Mouse (Mus musculus) neural tube, embryonic 12.5 days (tissue): ENCODE measurements around the gene Wnk2. TPM values are rescaled to one million over a fixed set of nuclear protein-coding genes. Genes with fewer than 3 reads are reported as not detected.

Experiments used
- ATAC-seq: fragments of 200-750 bp; cut with Nextera tagmentation; 2 replicates; pipeline ENCODE4 v1.8.0; 2017; ENCODE audit warnings: low read depth, mild to moderate bottlenecking, moderate TSS enrichment, moderate library complexity; ENCODE audit not compliant: low FRiP score
- H3K27ac ChIP-seq: fragments of 300-500 bp; sonication (generic); 2 replicates; pipeline ENCODE4 v1.5.1; 2016
- H3K27me3 ChIP-seq: fragments of 300-500 bp; sonication (generic); replicated peaks from 2 replicates; pipeline ENCODE4 v1.6.1; 2016; ENCODE audit warnings: mild to moderate bottlenecking
- H3K36me3 ChIP-seq: fragments of 300-500 bp; sonication (generic); 2 replicates; pipeline ENCODE4 v1.6.1; 2016; ENCODE audit warnings: mild to moderate bottlenecking
- H3K4me1 ChIP-seq: fragments of 300-500 bp; sonication (generic); 2 replicates; pipeline ENCODE4 v1.6.1; 2016
- H3K4me2 ChIP-seq: fragments of 300-500 bp; sonication (generic); replicated peaks from 2 replicates; pipeline ENCODE4 v1.6.1; 2016; ENCODE audit warnings: mild to moderate bottlenecking
- H3K4me3 ChIP-seq: fragments of 300-500 bp; sonication (generic); 2 replicates; pipeline ENCODE4 v1.5.1; 2016
- H3K9ac ChIP-seq: fragments of 300-500 bp; sonication (generic); 2 replicates; pipeline ENCODE4 v1.6.1; 2016; ENCODE audit warnings: mild to moderate bottlenecking
- H3K9me3 ChIP-seq: fragments of 300-500 bp; sonication (generic); 2 replicates; pipeline ENCODE4 v1.6.1; 2016; ENCODE audit warnings: mild to moderate bottlenecking
- WGBS: fragments of 180-500 bp; shearing (Covaris S2); methylation state at CpG from one replicate; pipeline ENCODE4 v1.1.7; 2016; 5-methylcytosine and 5-hydroxymethylcytosine counted together
- polyA plus RNA-seq: library from polyadenylated mRNA; unstranded; fragments of >200 nt; fragmentation: Nextera tagmentation; extraction: Ambion mirVana; gene quantifications from 2 replicates; pipeline ENCODE4 v1.2.1, GENCODE M21; 2016

Wnk2 gene
- polyA plus RNA-seq, 1 experiment from 2014 or later: 17.2 TPM

GRCm38 (mm10) chr13:49021693-49022092 is 126.1 kb downstream of the Wnk2 start:
- H3K9me3 ChIP-seq: 0 out of 2 replicates have a peak, but pooled peaks cover 6% of the 10 kb centered on the region
- 63% methylated on average over 3 of the region's 3 CpGs for WGBS
- no peak for ATAC-seq

GRCm38 (mm10) chr13:49020152-49020551 is 127.7 kb downstream of the Wnk2 start:
- ATAC-seq: peak; percentile 6; the same call in 1 of the 2 replicates
- Histone ChIP-seq H3K4me1 (peaks cover 18% of the 10 kb centered on the region), H3K36me3 (no peaks in the 10 kb centered on the region), H3K4me2 (no peak overlapping the region), H3K9me3 (0 out of 2 replicates have a peak, but pooled peaks cover 6% of the 10 kb centered on the region), H3K27ac (no peak overlapping the region), H3K4me3 (no peak overlapping the region), H3K9ac (no peak overlapping the region), H3K27me3 (no peaks in the 10 kb centered on the region)
- WGBS: 66% methylated on average over 5 of the region's 5 CpGs

More at GRCm38 (mm10) chr13:49021693-49022092, 126.1 kb downstream of the Wnk2 start:
- H3K4me2 ChIP-seq: no peak overlapping the region
- no peaks in the 10 kb centered on the region for H3K27me3 ChIP-seq
- no peak overlapping the region for H3K9ac ChIP-seq
- no peak overlapping the region for H3K27ac ChIP-seq
- peaks cover 3% of the 10 kb centered on the region; the same call in 1 of the 2 replicates for H3K4me1 ChIP-seq
- no peaks in the 10 kb centered on the region for H3K36me3 ChIP-seq
- H3K4me3 ChIP-seq: no peak overlapping the region

- ATAC-seq: no peak
- peaks cover 9% of the 10 kb centered on the region for H3K27me3 ChIP-seq
- no peaks in the 10 kb centered on the region for H3K36me3 ChIP-seq
- H3K27ac ChIP-seq: no peak overlapping the region
- 95% methylated on average over 1 of the region's 1 CpGs for WGBS
- H3K4me1 ChIP-seq: peaks cover 20% of the 10 kb centered on the region
- H3K9me3 ChIP-seq: 0 out of 2 replicates have a peak, but pooled peaks cover 6% of the 10 kb centered on the region
- no peak overlapping the region for H3K4me2 ChIP-seq
- no peak overlapping the region for H3K4me3 ChIP-seq
- H3K9ac ChIP-seq: no peak overlapping the region
These were observed 130.4 kb downstream of the Wnk2 start for GRCm38 (mm10) chr13:49017375-49017774.

- Histone ChIP-seq H3K4me2 (peak overlapping the region; percentile 57), H3K9me3 (0 out of 2 replicates have a peak, but pooled peaks cover 6% of the 10 kb centered on the region), H3K9ac (peak overlapping the region; percentile 42; the same call in 1 of the 2 replicates), H3K27me3 (peaks cover 11% of the 10 kb centered on the region), H3K4me3 (peak overlapping the region; percentile 16; the same call in 1 of the 2 replicates), H3K4me1 (peaks cover 20% of the 10 kb centered on the region), H3K36me3 (no peaks in the 10 kb centered on the region), H3K27ac (peak overlapping the region; percentile 77)
- peak; percentile 92 for ATAC-seq
- 2% methylated on average over 16 of the region's 16 CpGs for WGBS
These were observed 131.5 kb downstream of the Wnk2 start for GRCm38 (mm10) chr13:49016311-49016761.

GRCm38 (mm10) chr13:49015366-49016306 is 132.2 kb downstream of the Wnk2 start:
- peak; percentile 51 for ATAC-seq
- H3K36me3 ChIP-seq: no peaks in the 10 kb centered on the region

GRCm38 (mm10) chr13:49013206-49013794 is 134.5 kb downstream of the Wnk2 start:
- H3K36me3 ChIP-seq: no peaks in the 10 kb centered on the region
- H3K27ac ChIP-seq: no peak overlapping the region
- H3K4me3 ChIP-seq: no peak overlapping the region
- H3K4me2 ChIP-seq: no peak overlapping the region
- 0 out of 2 replicates have a peak, but pooled peaks cover 6% of the 10 kb centered on the region for H3K9me3 ChIP-seq
- peaks cover 11% of the 10 kb centered on the region for H3K27me3 ChIP-seq
- peaks cover 17% of the 10 kb centered on the region for H3K4me1 ChIP-seq
- 34% methylated on average over 5 of the region's 5 CpGs for WGBS
- no peak overlapping the region for H3K9ac ChIP-seq
- ATAC-seq: no peak

More at GRCm38 (mm10) chr13:49015366-49016306, 132.2 kb downstream of the Wnk2 start:
- Histone ChIP-seq H3K4me1 (peaks cover 20% of the 10 kb centered on the region), H3K9ac (peak overlapping the region; percentile 42; the same call in 1 of the 2 replicates), H3K4me3 (0 out of 2 replicates have a peak overlapping the region, but pooled peaks have one; percentile 16), H3K4me2 (peak overlapping the region; percentile 57), H3K9me3 (0 out of 2 replicates have a peak, but pooled peaks cover 6% of the 10 kb centered on the region), H3K27ac (peak overlapping the region; percentile 77), H3K27me3 (peaks cover 11% of the 10 kb centered on the region)
- WGBS: 5% methylated on average over 30 of the region's 30 CpGs

- Histone ChIP-seq H3K27ac (no peak overlapping the region), H3K9me3 (no peaks in the 10 kb centered on the region), H3K36me3 (no peaks in the 10 kb centered on the region), H3K4me1 (no peaks in the 10 kb centered on the region), H3K27me3 (no peaks in the 10 kb centered on the region), H3K9ac (no peak overlapping the region), H3K4me2 (no peak overlapping the region), H3K4me3 (no peak overlapping the region)
- 61% methylated on average over 3 of the region's 3 CpGs for WGBS
- no peak for ATAC-seq
These were observed 146.1 kb downstream of the Wnk2 start for GRCm38 (mm10) chr13:49001691-49002090.

GRCm38 (mm10) chr13:48998591-48998990 is 149.2 kb downstream of the Wnk2 start:
- no peak for ATAC-seq

GRCm38 (mm10) chr13:48996731-48997130 is 151.1 kb downstream of the Wnk2 start:
- no peak overlapping the region for H3K4me2 ChIP-seq
- WGBS: 90% methylated on average over 4 of the region's 4 CpGs
- no peaks in the 10 kb centered on the region for H3K36me3 ChIP-seq
- no peak for ATAC-seq
- H3K27ac ChIP-seq: no peak overlapping the region
- H3K9ac ChIP-seq: no peak overlapping the region
- no peak overlapping the region for H3K4me3 ChIP-seq
- H3K27me3 ChIP-seq: no peaks in the 10 kb centered on the region
- no peaks in the 10 kb centered on the region for H3K4me1 ChIP-seq
- no peaks in the 10 kb centered on the region for H3K9me3 ChIP-seq

More at GRCm38 (mm10) chr13:48998591-48998990, 149.2 kb downstream of the Wnk2 start:
- no peak overlapping the region for H3K9ac ChIP-seq
- H3K27ac ChIP-seq: no peak overlapping the region
- H3K4me3 ChIP-seq: no peak overlapping the region
- 11% methylated on average over 6 of the region's 6 CpGs for WGBS
- H3K27me3 ChIP-seq: no peaks in the 10 kb centered on the region
- no peaks in the 10 kb centered on the region for H3K4me1 ChIP-seq
- no peaks in the 10 kb centered on the region for H3K9me3 ChIP-seq
- H3K4me2 ChIP-seq: no peak overlapping the region
- H3K36me3 ChIP-seq: no peaks in the 10 kb centered on the region

GRCm38 (mm10) chr13:48994903-48995302 is 152.9 kb downstream of the Wnk2 start:
- H3K27me3 ChIP-seq: no peaks in the 10 kb centered on the region
- no peak overlapping the region for H3K4me3 ChIP-seq
- 0 out of 2 replicates have a peak, but pooled peaks have one; percentile 50 for ATAC-seq
- H3K9ac ChIP-seq: no peak overlapping the region
- no peaks in the 10 kb centered on the region for H3K36me3 ChIP-seq
- no peak overlapping the region for H3K27ac ChIP-seq
- 14% methylated on average over 3 of the region's 3 CpGs for WGBS
- H3K4me2 ChIP-seq: no peak overlapping the region
- H3K4me1 ChIP-seq: no peaks in the 10 kb centered on the region
- H3K9me3 ChIP-seq: no peaks in the 10 kb centered on the region

- no peak overlapping the region for H3K27ac ChIP-seq
- ATAC-seq: no peak
These were observed 154.9 kb downstream of the Wnk2 start for GRCm38 (mm10) chr13:48992914-48993313.

GRCm38 (mm10) chr13:48990138-48990537 is 157.7 kb downstream of the Wnk2 start:
- H3K4me2 ChIP-seq: no peak overlapping the region
- H3K4me1 ChIP-seq: no peaks in the 10 kb centered on the region
- H3K27me3 ChIP-seq: no peaks in the 10 kb centered on the region
- no peak overlapping the region for H3K4me3 ChIP-seq
- no peak overlapping the region for H3K9ac ChIP-seq
- no peak for ATAC-seq
- 93% methylated on average over 2 of the region's 2 CpGs for WGBS
- no peaks in the 10 kb centered on the region for H3K9me3 ChIP-seq
- H3K36me3 ChIP-seq: no peaks in the 10 kb centered on the region
- H3K27ac ChIP-seq: no peak overlapping the region

More at GRCm38 (mm10) chr13:48992914-48993313, 154.9 kb downstream of the Wnk2 start:
- Histone ChIP-seq H3K4me1 (no peaks in the 10 kb centered on the region), H3K4me2 (no peak overlapping the region), H3K9me3 (no peaks in the 10 kb centered on the region), H3K9ac (no peak overlapping the region), H3K27me3 (no peaks in the 10 kb centered on the region), H3K36me3 (no peaks in the 10 kb centered on the region), H3K4me3 (no peak overlapping the region)
